29 mouse cellular contexts compared by ENCODE assay signal in genomic region chr12:63468936-63469335, GRCm38 (mm10).
"Had no signal": no experiment of that assay in that cellular context is flagged by ENCODE, and none has a peak within 500 bp of the region (broad histone marks: within the 10 kb centered on the region; RNA-seq: fewer than 3 reads in every experiment).

No protein-coding gene starts in this region.

- H3K9ac ChIP-seq: heart, embryonic 12.5 days; hindbrain, embryonic 12.5 days; hindbrain, embryonic 14.5 days; intestine, embryonic 15.5 days; limb, embryonic 12.5 days; liver, embryonic 13.5 days; liver, embryonic 15.5 days; liver, postnatal 0 days had no signal

- H3K9me3 ChIP-seq: heart, embryonic 12.5 days; hindbrain, embryonic 10.5 days; hindbrain, embryonic 12.5 days; intestine, embryonic 15.5 days; limb, embryonic 10.5 days; limb, embryonic 12.5 days; liver, embryonic 13.5 days; liver, embryonic 15.5 days had no signal

- H3K27ac ChIP-seq: gastrocnemius, adult 2 months; heart, adult 2 months; hindbrain, embryonic 10.5 days; hindbrain, embryonic 12.5 days; hindbrain, embryonic 14.5 days; intestine, embryonic 15.5 days; layer of hippocampus, adult 2 months; left cerebral cortex, adult 2 months; limb, embryonic 10.5 days; limb, embryonic 12.5 days; liver, embryonic 13.5 days; liver, embryonic 15.5 days had no signal

- H3K4me1 ChIP-seq: heart, embryonic 12.5 days; hindbrain, embryonic 10.5 days; hindbrain, embryonic 12.5 days; intestine, embryonic 15.5 days; limb, embryonic 10.5 days; limb, embryonic 12.5 days; liver, embryonic 13.5 days; liver, embryonic 15.5 days had no signal

- ATAC-seq: hindbrain, embryonic 16.5 days; inflammation-experienced regulatory T-cells, adult 6 months; intestine, embryonic 15.5 days; intestine, postnatal 0 days; liver, postnatal 0 days had no signal

- H3K36me3 ChIP-seq: heart, embryonic 12.5 days; hindbrain, embryonic 10.5 days; hindbrain, embryonic 12.5 days; intestine, embryonic 15.5 days; limb, embryonic 10.5 days; limb, embryonic 12.5 days; liver, embryonic 13.5 days; liver, embryonic 15.5 days had no signal

- H3K4me2 ChIP-seq: heart, embryonic 12.5 days; hindbrain, embryonic 12.5 days; hindbrain, embryonic 14.5 days; intestine, embryonic 15.5 days; limb, embryonic 12.5 days; liver, embryonic 11.5 days; liver, embryonic 13.5 days; liver, embryonic 15.5 days had no signal

- H3K27me3 ChIP-seq: heart, embryonic 12.5 days; hindbrain, embryonic 12.5 days; intestine, embryonic 15.5 days; limb, embryonic 12.5 days; liver, embryonic 13.5 days; liver, embryonic 15.5 days had no signal

- DNase-seq: gastrocnemius, adult 2 months; gastrocnemius, postnatal 10 days; gastrocnemius, postnatal 25 days; heart, adult 11 months; heart, adult 2 months; heart, postnatal 10 days; heart, postnatal 4 days; kidney, adult 18-20 months; kidney, adult 8-10 months; kidney, postnatal 10 days; kidney, postnatal 25 days; kidney, postnatal 4 days; liver; liver, embryonic 13.5 days; liver, postnatal 0 days had no signal

- H3K4me3 ChIP-seq: gastrocnemius, adult 2 months; heart, adult 2 months; heart, embryonic 12.5 days; hindbrain, embryonic 10.5 days; hindbrain, embryonic 12.5 days; intestine, embryonic 15.5 days; layer of hippocampus, adult 2 months; left cerebral cortex, adult 2 months; limb, embryonic 10.5 days; limb, embryonic 12.5 days; liver, embryonic 13.5 days; liver, embryonic 15.5 days had no signal
